Mouse (Mus musculus): ENCODE data around the gene Ccl24.
A peak's percentile ranks its signal among the peaks of the same experiment; 100 is the strongest.

The Ccl24 gene

GRCm38 (mm10) chr5:135544865-135545797 lies 27.7 kb downstream of the Ccl24 start, which contains the start of gene Hip1:
Gene Hip1, minus strand, starts transcription at chr5:135545120.
- peak; percentile 100 for DNase-seq (ENCODE audit: low spot score)

DNA sequence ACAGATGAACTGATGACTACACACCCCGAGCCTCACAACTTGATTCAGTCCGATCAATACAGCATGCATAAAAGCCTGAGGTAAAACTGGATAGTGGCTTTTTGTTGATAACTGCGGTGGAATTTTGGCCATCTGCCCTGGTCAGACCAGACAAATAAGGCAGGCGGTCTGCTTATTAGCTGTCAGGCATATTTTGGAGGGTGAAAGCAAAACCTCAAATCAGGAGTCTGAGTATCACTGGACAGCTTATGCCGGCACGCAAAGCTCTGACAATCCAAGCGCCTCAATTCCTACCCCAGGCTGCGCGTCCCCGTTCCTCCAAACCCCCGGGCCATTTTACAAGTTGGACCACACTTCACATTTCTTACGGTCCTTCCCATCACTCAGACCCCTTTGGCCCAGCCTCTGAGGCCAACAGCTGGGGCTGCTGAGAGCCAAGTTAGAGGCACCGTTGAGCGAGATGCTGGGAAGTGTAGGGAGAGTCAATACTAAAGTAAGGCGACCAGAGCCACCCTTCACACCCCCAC lies 28.8 kb downstream of the Ccl24 start:
- peak; percentile 32 for DNase-seq (ENCODE audit: low spot score)

DNA sequence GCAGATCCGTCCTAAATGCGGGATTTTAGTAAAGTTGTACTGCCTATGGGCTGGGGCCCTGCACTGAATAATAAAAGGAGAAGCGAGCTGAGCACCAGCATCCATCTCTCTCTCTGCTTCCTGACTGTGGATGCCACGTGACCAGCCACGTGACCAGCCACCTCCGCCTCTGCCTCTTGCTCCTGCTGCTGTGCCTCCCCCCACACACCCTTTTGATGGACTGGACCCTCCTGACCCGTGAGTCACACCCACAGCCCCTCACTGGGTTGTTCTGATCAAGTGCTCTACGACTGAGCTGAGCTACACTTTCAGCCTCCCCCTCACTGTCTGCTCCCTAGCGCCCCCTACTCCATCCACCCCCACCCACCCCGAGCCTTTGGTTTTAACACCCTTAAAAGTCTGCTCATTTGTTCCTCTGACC lies 35.0 kb downstream of the Ccl24 start:
- no peak for DNase-seq (ENCODE audit: low spot score)

GRCm38 (mm10) chr5:135537326-135537725 lies 35.5 kb downstream of the Ccl24 start:
- no peak for DNase-seq (ENCODE audit: low spot score)

DNA sequence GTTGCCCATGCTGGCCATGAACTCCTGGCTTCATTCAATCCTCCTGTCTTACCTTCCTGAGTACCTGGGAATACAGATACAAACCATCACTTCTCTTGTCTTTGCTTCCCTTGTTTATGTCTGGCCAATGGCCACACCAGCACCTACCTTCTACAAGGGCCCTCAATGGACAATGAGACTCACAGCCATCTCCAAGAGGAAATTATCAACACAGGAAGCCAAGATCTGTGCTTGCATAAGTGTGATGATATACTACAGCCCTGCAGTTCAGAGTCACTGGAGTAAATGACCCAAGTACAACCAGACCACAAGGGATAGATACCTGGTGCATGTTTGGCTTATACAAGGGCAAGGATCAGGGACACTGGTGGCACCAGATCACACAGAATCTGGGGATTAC lies 37.0 kb downstream of the Ccl24 start:
- no peak for DNase-seq (ENCODE audit: low spot score)

- DNase-seq (ENCODE audit: low spot score) = peak; percentile 52
These were observed 39.4 kb downstream of the Ccl24 start for GRCm38 (mm10) chr5:135533431-135533830.

GRCm38 (mm10) chr5:135531306-135531845 lies 41.5 kb downstream of the Ccl24 start:
- no peak for DNase-seq (ENCODE audit: low spot score)

GRCm38 (mm10) chr5:135529964-135530363 lies 42.9 kb downstream of the Ccl24 start:
- DNase-seq (ENCODE audit: low spot score) = no peak

DNA sequence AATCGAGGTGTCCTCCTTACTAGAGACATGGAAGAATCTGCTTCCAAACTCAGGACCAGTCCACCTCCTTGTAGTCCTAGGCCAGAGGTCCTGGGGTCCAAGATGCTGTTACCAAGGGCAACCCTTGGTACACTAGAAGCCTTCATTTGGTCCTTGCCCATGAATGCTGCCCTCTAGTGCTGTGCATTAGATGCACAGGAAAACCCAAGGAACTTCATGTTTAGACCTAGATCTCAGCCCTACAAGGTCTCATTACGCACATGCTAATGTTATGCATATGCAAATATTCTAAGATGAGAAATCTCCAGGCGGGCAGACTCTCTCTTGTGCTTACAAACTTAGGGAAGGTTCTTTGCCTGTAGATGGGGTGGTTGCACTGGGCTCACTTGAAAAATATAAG lies 43.5 kb downstream of the Ccl24 start:
- no peak for DNase-seq (ENCODE audit: low spot score)

- DNase-seq (ENCODE audit: low spot score) = no peak
These were observed 44.9 kb downstream of the Ccl24 start for GRCm38 (mm10) chr5:135527986-135528385.

DNA sequence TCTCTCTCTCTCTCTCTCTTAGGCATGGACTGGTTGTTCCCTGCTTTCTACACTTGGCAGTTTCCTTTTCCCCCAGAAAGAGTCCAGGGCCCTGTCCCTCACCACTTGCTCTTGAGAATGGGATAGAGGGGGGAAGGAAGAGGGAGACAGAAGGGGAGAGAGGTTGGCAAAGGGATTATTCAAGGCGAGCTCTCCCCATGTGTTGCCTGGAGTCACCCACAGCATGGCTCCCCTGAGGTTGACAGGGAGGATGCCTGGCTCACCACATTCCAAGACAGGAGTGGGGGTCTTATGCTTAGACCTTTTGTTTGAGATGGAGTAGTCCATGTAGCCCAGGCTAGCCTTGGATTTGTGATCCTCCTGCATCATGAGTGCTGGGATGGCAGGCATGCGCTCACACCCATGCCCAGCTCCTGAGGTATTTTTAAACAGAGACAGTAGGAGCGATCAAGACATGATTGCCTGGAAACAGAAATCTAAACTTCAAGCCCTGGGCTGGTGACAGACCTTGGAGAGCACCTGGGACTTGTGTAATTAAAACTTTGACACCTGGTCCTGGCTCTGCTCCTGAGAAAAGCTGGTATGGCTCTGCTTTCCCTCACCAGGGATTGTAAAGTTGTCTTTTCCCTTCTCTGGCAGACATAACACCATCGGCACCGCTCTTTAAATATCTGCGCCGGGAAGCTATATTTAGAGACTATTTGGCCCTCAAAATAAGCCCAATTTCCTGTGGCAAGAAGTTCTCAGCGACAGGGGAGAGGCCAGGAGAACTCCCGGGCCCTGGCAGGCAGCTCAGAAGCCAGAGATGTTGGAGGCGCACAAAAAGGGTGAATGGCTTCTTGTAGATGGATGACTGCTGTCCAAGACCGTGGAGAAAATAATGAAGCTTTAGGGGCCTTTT lies 47.9 kb downstream of the Ccl24 start:
- no peak for DNase-seq (ENCODE audit: low spot score)

DNA sequence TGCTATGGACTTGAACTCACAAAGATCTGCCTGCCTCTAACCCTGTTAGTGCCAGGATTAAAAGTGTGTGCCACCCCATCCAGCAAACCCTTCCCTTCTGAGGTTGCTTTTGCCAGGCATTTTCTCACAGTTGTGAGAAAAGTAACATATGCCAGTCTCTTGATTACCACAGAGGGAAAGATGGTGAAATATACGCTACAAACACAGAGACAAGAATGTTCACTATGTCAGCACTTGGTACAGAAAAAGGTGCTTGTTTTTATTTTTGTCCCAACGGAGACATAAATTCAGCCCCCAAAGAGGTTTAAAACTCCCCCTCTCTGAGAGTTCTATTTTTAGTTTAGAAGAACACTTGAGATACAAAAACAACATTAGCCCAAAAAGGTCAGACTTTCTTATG lies 48.8 kb downstream of the Ccl24 start:
- DNase-seq (ENCODE audit: low spot score) = peak; percentile 64

- peak; percentile 78 for DNase-seq (ENCODE audit: low spot score)
These were observed 50.6 kb downstream of the Ccl24 start for GRCm38 (mm10) chr5:135522111-135522722.

Data from adipocyte (in vitro differentiated cells).